Mouse (Mus musculus) MEL (cell line): ENCODE results near the gene Scn2b.

Experiments used
- ZKSCAN1 ChIP-seq: IDR thresholded peaks from 2 replicates; pipeline ENCODE4 v1.6.1; 2012; ENCODE audit warnings: low read depth, mild to moderate bottlenecking, inconsistent platforms, low read length, improper control_type of control experiment, moderate library complexity
- ZNF384 ChIP-seq: IDR thresholded peaks from 2 replicates; pipeline ENCODE4 v1.6.1; 2012; ENCODE audit warnings: low read depth, mild to moderate bottlenecking, inconsistent platforms, low read length, improper control_type of control experiment

DNA sequence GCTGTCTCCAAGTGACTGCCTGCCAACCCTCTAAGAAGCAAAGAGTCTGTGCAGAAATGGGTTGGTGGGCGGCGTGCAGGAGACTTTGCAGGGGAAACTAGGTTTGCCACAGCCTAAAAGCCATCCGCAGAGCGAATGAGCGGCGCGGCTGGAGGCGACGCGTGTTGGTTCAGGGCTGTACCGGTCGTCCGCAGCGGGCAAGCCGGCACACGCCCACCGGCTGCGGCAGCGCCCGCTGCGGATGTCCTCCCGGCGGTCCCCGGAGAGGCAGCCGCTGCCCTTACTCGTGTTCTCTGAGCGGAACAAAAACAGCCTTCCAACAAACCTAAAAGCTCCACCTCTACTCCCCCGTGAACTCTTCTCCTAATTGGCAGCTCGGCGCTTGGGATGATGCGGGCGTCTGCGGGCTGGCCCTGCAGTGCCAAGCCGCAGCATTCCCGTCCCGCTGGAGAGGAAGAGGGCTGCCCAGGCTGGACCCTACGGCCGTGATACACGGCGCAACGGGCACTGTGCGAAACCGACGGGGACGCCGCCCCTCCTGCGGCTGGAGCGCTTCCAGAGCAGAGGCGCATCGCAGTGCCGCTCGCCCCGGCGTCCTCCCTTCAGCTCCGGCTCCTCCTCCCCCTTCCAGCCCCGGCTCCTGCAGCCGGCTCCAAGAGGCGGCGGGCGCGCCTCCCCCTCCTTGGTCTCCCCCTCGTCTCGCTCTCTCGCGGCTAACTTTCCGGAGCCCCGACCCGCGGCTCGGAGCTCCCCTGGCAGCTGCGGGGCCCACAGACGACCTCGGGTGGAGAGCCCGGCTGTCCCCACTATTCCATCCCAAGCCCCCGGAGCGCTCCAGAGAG, 20.8 kb downstream of the Scn2b start, which contains the start of gene Scn4b:
- TF ChIP-seq ZKSCAN1 (no peak), ZNF384 (no peak)
